Mouse (Mus musculus): ENCODE data around the gene Tmem178b.

- no peak for TF ChIP-seq E2F4 (IDR thresholded peaks at IDR 0.05; ENCODE audit: insufficient read depth)
- TF ChIP-seq POLR2A (IDR thresholded peaks at IDR 0.05; ENCODE audit: insufficient read length, low read depth): no peak
- no peak for TF ChIP-seq POLR2AphosphoS2 (IDR thresholded peaks at IDR 0.05; ENCODE audit: insufficient read length, low read depth)
- TF ChIP-seq MAX (IDR thresholded peaks at IDR 0.05; ENCODE audit: low read depth): no peak
- no peak for TF ChIP-seq USF1 (IDR thresholded peaks at IDR 0.05; ENCODE audit: low read depth)
- TF ChIP-seq MYOD1 (IDR thresholded peaks at IDR 0.05; ENCODE audit: control insufficient read depth in 1 of 3, insufficient read length in 2 of 3, low read depth in 2 of 3): no peak
- no peak for TF ChIP-seq TCF12 (IDR thresholded peaks at IDR 0.05; ENCODE audit: insufficient read depth, poor library complexity, severe bottlenecking)
- no peak for TF ChIP-seq MYOG (IDR thresholded peaks at IDR 0.05; ENCODE audit: control insufficient read depth in 1 of 3, insufficient read depth in 1 of 3, insufficient read length in 2 of 3, low read depth in 2 of 3)
- no peak for TF ChIP-seq CEBPB (IDR thresholded peaks at IDR 0.05; ENCODE audit: insufficient read depth, poor library complexity, severe bottlenecking)
- TF ChIP-seq SRF (IDR thresholded peaks at IDR 0.05; ENCODE audit: control insufficient read depth, insufficient read length, low read depth): no peak
- TF ChIP-seq REST (IDR thresholded peaks at IDR 0.05; ENCODE audit: insufficient read depth, insufficient read length): no peak
Measured at GRCm38 (mm10) chr6:40303379-40303778, 430.3 kb downstream of the Tmem178b start.

All from myocyte (in vitro differentiated cells).